Mouse (Mus musculus) CD8-positive naive resting alpha-beta T cell, adult 2 months (primary cell): Measurements from ENCODE around the gene Lin7b.
A peak's percentile ranks its signal among the peaks of the same experiment; 100 is the strongest.
"Not testable (repeated sequence)": the region's sequence is repeated elsewhere in the genome, so short reads cannot be mapped to it uniquely, and the experiment has no call there.

Source experiments
- DNase-seq, 2 experiments: peaks; one replicate each; pipeline ENCODE4 v3.0.0; 2022; ENCODE audit warnings: low read depth in 2 of 2, low spot score in 2 of 2

Gene Lin7b

DNA sequence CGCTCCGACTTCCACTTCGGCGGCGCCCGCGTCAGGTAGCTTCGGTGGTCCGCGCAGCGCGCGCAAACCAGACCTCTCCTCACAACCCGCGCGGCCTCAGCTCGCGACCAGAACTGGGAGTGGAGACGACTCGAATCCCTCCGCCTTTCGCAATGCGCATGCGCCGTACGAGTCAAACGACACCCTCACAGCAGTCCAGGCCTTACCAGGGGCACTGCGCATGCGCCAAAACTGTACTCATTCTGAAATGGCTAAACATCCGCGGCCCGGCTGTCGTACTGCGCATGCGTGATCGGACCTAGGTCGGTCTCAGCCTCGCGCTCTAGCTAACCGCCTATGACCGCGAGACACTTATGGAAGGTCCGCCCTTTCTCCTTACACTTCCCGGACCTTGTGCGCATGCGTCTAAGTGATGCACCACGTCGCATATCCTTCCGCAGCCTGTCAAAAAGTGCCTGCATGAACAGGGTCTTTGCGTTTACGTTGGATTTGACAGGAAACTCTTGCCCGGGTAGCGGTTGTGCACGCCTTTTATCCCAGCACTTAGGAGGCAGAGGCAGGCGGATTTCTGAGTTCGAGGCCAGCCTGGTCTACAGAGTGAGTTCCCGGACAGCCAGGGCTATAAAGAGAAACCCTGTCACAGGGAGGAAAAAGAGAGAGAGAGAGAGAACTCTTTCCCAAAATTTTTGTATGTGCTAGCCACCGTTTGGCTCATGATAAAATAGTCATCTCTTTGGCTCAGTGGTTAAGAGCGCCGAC is 25.4 kb upstream of the Lin7b start, which contains the start of gene Snrnp70:
Snrnp70 (minus strand) TSS at position 165 of the 759 bp plus-strand sequence.
- peak; percentile 99 to 100 for DNase-seq

DNA sequence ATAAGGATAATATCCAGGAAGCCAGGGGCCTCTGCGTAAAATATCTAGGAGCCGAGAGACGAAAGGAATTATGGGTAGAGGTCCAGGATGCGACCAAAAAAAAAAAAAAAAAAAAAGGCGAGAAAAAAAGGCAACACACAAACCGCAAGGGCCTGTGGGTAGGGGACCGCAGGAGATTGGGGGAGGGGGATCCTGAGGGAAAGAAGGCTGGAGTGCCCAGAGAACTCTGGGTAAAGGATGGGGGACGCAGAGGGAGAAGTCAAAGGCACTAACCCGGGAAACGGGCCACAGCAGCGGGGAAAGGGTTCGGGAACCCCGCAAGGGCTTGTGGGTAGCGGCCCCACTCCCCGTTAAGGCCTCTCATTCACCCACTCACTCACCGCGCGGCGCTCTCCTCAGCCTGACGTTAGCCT is 24.8 kb upstream of the Lin7b start:
- no peak for DNase-seq

DNA sequence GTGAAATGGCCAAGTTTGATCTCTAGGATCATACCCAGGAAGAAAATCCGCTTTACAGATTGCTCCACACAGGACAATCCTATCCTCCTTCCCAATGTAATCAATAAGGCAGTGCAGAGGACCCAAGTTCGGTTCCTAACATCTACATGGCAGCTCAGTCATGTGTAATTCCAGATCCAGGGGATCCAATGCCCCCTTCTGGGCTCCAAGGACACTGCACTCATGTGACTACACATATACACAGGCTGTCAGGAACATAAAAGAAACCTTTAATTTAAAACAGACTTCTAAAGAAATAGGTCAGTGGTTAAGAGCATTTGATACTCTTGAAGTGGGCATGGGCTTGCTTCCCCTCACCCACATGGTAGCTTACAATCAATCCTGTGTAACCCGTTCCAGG is 15.7 kb upstream of the Lin7b start:
- no peak for DNase-seq

DNA sequence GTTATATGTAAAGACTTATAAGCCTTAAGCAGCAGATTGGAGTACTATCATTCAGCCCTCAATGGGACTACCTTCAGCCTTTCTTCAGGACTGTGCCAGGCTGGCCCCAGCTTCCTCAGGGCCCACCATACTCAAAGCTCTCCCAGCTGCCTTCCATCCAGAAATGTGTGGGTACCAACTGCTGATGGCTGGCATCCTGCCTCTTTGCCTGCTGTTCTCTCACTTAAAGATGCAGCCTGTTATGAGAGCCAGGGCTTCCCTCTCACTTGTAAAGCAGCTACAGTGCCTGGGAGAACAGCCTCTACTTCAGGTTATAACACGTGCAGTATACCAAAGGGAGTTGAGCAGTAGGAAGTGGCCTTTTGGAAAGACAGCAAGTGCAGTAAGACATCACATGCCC is 5.7 kb upstream of the Lin7b start:
- DNase-seq = no peak

DNA sequence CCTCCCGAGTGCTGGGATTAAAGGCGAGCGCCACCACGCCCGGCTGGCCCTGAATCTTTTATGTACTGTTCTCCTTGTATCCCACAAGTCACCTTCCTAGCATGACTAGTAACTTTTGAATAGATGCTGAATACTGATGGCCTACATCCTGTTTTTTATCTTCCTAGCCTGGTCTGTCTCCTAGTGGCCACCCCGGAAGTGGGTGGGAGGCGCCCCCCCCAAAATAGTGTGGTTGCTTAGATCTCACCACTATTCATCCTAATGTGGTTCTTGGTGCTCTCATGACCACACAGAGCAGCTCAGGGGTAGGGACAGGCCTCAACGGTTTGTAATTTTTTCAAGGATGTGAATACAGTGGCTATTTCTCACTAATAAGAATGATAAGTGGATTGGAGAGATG is 4.2 kb upstream of the Lin7b start:
- DNase-seq = no peak

DNA sequence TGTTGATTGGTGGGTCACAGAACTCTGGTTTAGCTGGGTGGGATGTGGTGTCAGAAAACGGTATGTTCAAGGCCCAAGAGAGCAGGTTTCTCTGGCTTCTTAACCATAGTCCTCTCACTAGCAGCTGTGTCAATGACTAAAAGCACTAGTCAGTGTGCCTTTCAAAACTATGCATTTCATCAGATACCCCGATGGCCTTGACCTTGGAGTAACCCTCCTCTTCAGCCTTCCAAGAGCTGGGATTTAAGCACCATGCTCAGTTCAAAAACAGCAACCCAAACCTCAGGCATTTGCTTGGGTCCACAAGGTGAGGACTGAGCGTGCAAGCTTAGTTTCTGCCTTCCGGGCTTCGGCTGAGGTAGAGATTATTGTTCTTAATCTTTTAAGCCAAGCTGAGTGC is 2.0 kb upstream of the Lin7b start:
- DNase-seq = no peak

DNA sequence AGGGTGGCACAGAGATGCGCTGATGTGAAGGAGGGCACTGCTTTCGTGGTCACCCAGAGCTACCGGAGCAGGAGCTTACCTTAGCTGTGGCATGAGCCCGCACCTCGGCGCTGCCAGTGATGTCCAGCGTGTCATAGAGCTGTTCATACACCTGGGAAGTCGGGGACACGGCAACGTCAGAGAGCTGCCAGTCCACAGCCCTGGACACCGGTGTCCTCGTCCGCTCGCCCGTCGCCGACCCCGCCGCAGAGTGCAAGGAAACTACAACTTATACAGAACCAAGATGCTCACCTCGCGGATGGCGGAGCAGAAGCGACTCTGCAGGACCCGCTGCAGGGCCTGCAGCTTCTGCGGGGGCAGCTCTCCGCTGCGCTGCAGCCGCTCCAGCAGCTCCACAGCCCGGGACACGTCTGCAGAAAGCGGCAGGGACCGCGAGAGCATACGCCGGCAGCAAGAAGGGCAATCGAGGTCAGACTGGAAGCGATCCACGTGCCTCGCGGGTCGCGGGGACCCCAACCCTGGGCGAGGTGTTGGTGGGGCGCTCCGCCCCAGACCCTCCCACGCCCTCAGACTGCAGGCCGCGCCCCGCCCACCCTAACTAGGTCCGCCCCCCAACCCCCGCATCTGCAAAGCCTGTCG is 428 bp downstream of the Lin7b start:
- no peak for DNase-seq

DNA sequence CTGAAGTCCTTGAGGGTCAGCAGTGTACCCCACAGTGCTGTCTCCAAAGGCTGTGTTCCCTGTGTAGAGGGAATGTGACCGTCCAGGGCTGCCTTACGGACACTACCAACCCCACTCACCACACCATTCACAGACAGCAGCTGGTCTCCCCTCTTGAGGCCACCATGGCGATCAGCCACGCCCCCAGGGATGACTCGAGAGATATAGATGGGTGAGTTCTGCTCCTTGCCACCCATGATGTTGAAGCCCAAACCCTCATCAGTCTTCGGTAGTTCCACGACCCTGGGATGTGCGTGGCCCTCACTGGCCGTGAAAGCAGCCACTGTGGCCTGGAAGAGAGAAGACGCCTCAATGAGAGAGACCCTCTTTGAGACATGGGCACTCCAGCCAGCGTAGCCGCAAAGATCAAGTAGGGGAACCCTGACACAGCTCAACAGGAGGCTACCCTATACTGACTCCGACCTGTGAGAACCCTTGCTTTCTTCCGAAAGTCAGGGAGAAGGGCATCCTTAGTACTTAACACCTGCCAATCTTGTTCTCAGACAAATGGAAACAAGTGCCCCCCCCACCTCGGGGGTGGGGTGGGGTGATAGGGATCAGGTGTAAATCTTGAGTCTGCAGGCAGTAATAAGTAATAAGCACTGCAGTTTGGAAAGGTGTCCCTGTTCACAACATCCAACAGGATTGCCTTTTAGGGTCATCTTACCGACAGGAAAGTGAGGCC is 1.2 kb downstream of the Lin7b start:
- no peak for DNase-seq

DNA sequence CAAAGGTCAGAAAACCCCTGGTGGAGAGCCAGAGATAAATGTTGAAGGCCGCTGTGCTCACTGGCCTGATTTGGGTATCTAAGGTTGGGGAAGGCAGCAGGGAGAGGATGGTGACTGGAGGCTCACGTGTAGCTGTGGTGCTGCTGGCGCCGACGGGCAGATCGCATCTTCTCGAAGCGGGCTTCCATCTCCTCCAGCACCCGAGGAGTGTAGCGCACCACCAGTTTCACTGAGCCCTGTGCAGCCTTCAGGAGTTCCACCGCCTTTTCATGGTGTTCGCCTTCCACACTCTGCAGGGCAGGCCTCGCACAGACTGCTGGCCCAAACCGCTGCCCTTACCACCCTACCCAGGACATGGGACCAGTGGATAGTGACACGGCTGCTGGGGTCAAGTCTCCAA is 2.2 kb downstream of the Lin7b start:
- DNase-seq = no peak

DNA sequence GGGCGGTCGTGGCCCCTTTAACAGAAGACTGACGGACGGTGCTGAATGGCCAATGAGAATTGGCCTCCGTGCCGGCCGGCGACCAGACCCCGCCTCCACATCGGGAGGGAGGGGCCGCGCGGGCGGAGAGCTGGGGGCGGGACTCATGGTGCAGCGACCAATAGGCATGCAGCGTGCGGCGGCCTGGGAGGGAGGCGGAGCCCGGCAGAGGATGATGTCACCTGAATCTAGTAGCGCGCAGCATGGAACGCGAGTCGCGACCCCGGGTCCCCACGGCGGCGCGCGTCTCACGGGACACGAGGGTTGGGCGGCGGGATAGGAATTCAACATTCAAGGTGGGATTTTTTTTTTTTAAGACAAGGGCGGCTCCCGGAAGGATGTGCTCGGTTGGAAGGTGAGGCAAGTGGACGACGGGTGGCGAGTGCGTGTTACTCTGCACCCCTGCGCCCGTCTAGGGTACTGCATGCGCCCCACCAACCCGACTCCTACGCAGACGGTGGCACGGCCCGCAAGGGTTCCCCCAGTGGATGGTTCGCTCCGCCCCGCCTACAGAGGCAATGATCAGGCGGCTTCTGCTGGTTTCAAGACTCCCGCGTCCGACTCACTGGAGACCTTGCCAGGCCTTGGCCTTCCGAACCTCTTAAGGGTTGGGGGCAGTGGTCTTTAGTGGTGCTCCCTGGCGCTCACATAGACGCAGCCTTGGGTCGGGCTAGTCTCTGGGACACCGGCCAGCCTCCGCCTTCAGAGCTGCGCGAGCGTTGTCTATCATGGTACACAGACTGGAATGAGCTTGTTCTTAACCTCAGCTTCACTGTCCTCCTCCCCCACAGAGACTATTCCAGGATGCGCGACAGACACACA is 3.1 kb downstream of the Lin7b start:
- DNase-seq = peak; percentile 93 to 95

DNA sequence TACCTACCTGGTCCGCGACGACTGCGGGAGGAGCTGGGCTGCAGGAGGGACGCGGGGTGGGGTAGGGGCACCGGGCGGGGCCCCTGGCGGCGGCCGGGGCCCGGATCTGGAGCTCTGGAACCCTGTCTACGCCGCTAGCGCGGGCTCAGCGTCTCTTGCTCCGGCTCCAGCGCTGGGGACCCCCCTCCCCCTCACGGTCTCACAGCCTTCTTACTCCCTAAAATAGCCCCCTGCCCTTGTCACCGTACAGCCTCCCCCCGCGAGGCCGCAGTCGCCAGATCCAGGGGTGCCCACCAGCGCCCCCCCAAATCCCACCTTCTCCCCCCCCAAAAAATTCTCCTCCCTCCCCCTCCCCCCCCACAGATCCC is 3.7 kb downstream of the Lin7b start, which contains the start of gene Ppfia3:
Ppfia3 (minus strand) TSS at position 368 of the 368 bp plus-strand sequence.
- no peak for DNase-seq

DNA sequence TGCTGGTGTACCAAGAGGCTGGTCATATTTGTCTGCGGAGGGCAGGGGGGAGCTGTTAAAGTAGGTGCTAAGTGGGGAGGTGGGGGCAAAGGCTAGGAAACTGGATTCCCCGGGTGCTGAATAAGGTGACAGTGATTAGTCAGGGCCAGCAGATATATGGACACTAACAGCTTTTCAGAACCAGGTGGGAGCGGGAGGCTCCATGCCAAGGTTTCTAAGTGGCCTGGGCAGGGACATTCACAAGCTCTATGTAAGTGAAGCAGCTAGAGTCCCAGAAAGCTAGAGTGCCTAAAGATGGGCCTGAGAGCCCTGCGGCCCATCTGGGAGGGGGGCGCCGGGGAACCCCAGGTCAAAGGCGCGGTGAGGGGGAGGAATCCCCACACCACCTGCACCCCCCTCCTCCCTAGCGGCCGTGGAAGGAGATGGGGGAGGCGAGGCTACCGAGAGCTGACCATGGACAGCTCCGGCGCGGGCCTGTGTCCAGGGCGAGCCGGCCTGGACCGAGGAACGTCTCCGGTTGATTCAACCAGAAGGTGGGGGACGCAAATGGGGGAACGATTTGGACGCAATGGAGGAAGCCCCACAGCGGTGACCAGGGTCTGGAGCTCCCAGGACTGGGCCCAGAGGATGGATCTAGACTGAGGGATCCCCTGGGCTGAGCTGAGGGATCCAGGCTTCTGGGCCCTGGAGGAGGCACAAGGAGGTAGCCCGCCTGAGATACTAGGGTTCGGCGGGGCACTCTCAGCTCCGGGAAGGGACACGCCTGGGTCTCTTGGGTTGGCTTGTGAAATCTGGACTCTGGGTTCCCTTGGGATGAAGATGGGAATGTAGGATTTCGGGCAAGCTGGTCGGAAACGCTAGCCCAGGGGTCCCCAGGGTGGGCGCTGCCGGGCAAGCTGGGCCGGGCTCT is 4.4 kb downstream of the Lin7b start:
- no peak for DNase-seq

DNA sequence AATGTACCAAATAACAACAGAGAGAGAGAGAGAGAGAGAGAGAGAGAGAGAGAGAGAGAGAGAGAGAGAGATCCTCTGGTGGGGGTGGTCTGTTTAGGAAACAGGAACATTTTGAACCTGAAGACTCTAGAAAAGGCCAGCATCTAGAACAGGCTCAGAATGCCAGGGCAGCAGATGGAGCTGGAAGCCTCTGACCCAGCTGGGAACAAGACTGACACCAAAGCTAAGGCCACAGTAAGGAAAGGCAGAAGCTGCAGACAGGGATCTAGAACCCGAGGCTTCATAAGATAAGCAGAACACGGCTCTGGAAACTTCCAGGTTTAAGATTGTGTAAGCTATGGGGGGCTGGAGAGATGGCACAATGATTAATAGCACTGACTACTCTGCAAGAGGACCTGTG is 6.4 kb downstream of the Lin7b start:
- no peak for DNase-seq

DNA sequence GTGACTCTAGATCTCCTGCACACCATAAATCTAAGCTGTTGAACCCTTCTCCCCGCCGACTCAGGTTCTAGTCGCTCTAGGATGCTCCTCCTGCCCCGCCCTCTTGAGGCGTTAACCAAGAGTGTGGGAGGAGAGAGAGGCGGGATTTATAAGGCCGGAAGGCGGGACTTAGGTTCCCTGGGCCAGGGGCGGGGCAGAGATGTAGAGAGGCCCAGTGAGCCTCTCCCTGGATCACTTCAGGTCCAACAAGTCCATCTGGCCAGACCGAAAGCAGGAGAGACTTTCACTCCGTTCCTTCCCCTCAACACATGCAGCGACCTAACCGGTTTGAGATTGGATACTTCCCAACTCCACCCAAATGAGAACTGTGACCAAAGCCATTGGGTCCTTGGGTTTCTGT is 7.6 kb downstream of the Lin7b start:
- DNase-seq = peak in 1 of 2 experiments; percentile 52

DNA sequence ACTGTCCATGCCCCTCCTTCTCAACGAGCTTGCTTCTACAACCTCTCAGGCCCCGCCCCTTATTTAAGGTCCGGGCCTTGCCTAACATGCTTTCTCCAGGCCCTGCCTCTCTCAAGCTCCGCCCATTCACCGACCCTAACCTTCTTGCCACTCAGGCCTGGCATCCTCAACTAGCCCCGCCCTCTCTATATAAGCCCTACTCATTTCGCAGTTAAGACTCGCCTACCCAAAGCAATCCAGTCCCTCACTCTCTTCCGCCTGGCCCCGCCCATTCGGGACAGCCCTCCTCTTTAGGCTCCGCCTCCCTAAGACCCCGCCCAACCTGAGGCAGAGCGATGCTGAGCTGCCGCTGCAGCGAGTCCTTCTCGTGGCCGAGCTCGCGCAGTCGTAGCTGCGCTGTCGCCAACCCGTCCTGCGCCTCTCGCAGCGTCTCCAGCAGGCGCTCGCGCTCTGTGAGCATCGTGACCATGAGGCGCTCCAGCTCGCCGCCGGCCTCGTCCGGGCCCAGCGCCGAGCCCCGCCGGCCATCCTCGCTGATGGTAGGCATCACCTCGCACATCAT is 9.1 kb downstream of the Lin7b start:
- peak; percentile 54 to 73 for DNase-seq

DNA sequence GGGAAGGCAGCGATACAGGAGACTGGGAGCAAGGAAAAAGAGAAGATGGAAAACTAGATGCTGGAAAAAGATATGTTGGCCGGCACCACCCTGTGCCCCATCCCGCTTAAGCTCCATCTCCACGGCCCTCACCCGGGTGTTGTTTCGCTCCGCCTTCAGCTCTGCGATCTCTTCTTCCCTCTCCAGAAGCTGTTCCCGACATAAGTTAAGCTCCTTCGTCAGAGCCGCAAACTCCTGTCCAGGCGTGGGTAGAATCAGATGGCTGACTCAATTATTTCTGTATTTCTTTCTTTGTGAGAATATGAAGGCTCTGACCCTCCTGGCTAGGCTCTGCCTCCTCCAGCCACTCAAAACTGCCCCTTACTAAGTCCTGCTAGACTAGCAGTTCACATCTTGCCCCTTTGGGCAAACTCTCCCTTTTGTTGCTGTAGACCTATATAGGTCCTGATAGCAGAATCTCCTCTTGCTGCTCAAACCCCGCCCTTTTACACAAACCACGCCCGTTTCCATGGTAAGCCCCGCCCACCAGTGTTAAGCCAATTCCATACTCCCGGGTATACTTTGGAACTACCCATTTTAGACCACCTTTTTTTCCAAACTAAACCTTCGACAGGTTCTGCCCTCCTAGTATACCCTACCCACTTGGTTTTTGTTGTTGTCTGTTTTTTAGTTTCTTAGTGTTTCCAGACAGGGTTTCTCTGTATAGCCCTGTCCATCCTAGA is 9.8 kb downstream of the Lin7b start:
- DNase-seq = no peak

DNA sequence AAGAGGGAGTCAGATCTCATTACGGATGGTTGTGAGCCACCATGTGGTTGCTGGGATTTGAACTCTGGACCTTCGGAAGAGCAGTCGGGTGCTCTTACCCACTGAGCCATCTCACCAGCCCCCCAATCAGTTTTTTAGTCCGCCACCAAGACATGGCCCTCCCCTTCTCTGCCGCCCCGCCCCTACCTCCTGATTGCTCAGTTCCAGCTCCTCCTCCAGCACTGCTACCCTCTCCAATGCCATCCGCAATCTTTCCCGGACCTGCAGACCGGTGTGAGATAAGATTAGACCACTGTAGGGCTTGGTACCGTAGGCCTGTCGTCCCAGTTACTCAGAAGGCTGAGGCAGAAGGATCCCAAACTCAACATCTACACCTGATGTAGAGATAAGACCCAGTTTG is 11.3 kb downstream of the Lin7b start:
- DNase-seq = not testable (repeated sequence)

DNA sequence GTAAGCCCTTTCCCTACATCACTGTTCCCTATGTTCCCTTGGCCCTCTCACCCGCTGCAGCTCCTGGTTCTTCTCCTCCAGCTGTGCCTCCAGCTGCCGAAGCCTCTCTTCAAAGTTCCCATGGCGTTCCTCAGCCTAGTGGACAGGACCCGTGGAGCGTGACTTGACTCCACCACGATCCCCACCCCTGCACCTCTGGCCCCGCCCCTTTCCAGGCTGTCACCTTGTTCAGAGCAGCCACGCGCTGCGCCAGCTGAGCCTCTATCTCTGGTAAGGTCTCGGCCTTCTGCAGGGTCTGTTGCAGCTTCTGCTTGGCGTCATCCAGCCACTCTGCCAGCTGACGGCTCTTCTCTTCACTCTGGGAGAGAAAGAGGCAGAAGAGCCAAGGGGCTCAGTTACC is 14.3 kb downstream of the Lin7b start:
- no peak for DNase-seq

DNA sequence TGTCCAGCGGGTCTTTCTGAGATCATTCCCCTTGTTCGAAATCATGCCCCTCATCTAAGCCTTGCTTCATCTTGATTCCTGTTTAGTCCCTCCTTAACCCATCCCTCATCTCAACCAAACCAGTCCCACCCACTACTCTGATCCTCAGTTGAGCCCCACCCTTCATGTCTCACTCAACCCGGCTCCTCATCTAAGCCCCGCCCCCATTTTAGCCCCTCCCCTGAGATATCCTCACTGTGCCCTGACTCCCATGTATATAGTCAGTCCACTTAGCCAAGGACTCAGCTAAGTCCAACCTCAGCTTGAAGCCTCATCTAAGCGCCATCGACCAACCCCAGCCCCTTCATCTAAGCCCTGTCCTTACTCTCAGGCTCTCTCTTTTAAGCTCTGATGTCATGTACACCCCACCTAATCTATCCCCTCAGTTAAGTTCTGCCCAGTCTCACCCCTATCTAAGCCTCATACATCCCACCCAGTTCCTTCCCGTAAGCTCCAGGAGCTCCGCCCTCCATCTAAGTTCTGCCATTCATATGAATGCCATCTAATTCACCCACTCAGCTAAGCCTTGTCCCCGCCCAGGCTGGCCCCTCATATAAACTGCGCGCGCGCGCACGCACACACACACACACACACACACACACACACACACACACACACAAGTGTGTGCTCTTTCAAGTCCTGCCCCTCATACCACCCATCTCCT is 14.9 kb downstream of the Lin7b start:
- DNase-seq = no peak
